17 mouse cellular contexts compared by ENCODE assay signal in genomic region chr12:25934946-25935345, GRCm38 (mm10).
"Had no signal": no experiment of that assay in that cellular context is flagged by ENCODE, and none has a peak within 500 bp of the region (broad histone marks: within the 10 kb centered on the region; RNA-seq: fewer than 3 reads in every experiment).

No protein-coding gene starts in this region.

- H3K4me1 ChIP-seq: kidney, embryonic 15.5 days; limb, embryonic 12.5 days; limb, embryonic 15.5 days; midbrain, embryonic 12.5 days; midbrain, embryonic 15.5 days; neural tube, embryonic 13.5 days had no signal

- H3K27ac ChIP-seq: kidney, embryonic 15.5 days; limb, embryonic 12.5 days; limb, embryonic 15.5 days; liver, embryonic 14.5 days; macrophage; midbrain, embryonic 12.5 days; midbrain, embryonic 15.5 days; neural tube, embryonic 13.5 days had no signal

- H3K27me3 ChIP-seq: kidney, embryonic 15.5 days; limb, embryonic 12.5 days; limb, embryonic 15.5 days; midbrain, embryonic 12.5 days; midbrain, embryonic 15.5 days; neural tube, embryonic 13.5 days had no signal

- DNase-seq: kidney, postnatal 10 days; kidney, postnatal 36 days; layer of hippocampus, postnatal 36 days; liver, postnatal 0 days; lung, embryonic 14.5 days; retina, postnatal 1 day; right cerebral cortex, postnatal 25 days; thymus, adult 18-20 months; thymus, postnatal 36 days had no signal

- H3K4me3 ChIP-seq: kidney, embryonic 15.5 days; limb, embryonic 12.5 days; limb, embryonic 15.5 days; midbrain, embryonic 12.5 days; midbrain, embryonic 15.5 days; neural tube, embryonic 13.5 days had no signal
